Mouse (Mus musculus): ENCODE results near the gene Zfand6. TPM values are rescaled to one million over a fixed set of nuclear protein-coding genes. Genes with fewer than 3 reads are reported as not detected.

Gene Zfand6
- 153 and 185 TPM in 2 replicates for polyA plus RNA-seq (2016; fragmentation: Nextera tagmentation; extraction: Ambion mirVana)

DNA sequence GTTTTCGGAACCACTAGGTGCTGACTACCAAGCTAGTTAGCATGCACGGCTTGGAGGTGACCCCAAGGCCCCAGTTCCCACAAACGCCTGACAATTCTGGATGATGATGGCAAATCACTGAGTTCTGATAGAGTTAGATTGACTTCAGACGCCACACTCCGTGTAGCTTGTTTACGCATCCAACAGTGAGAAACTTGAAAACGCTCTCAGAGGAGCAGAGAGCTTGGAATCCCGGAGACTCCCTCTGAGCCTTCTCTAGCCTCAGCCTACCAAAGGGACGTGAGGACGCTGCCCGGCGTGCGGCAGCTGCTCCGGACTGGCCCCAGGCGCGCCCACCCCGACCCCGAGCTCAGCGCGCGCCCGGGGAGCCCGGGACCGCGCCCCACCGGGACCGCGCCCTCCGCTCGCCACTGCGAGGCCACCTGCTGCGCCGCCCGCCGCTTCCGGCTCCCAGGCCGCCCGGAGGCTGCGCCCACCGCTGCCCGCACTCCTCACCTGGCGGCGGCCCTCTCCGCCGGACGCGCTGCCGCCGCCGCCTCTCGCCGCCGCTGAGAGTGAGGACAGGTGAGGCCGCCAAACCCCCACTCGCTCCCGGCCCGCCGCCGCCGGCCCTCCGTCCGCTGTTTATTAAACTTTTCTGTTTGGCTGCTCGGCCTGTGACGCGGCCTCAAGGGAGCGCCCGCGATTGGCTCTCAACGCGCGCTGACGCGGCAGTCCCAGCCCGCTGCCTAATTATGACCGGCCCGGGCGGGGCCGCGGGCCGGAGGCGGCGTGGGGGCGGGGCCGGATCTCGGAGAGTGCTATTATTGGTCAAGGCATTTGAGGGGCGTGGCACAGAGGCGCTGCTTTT, at the start of gene Zfand6:
Gene Zfand6 (minus strand): TSS at position 709 of the 850 bp plus-strand sequence.
- Histone ChIP-seq H3K9me3 (replicated peaks) (no peaks in the 10 kb centered on the region), H3K36me3 (no peaks in the 10 kb centered on the region), H3K27ac (peak within 1 kb of the TSS; percentile 96), H3K4me1 (peaks cover 8% of the 10 kb centered on the region), H3K27me3 (ENCODE audit: low read depth, poor library complexity, severe bottlenecking) (no peaks in the 10 kb centered on the region), H3K4me3 (peak within 1 kb of the TSS; percentile 88)
- DNase-seq (ENCODE audit: low spot score) = peak; percentile 98
- WGBS = under 1% methylated on average over 71 of the region's 87 CpGs

DNA sequence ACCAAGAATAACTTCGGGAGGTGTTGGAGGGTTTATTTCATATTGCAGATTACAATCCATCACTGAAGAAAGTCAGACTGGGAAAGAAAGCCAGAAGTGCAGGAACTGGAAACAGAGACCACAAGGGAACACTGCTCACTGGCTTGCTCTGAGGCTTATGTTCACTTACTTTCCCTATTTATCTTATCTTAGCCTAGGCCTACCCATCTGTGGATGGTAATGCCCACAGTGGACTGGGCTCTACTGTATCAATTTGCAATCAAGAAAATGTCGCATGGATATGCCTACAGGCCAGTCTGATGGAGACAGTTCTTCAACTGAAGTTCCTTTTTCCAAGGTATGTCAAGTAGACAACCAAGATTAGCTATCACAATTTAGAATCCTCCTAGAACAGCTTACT, 47.0 kb upstream of the Zfand6 start:
- Histone ChIP-seq H3K36me3 (no peaks in the 10 kb centered on the region), H3K9me3 (replicated peaks) (no peaks in the 10 kb centered on the region), H3K27ac (no peak overlapping the region), H3K4me3 (no peak overlapping the region), H3K4me1 (no peaks in the 10 kb centered on the region), H3K27me3 (ENCODE audit: low read depth, poor library complexity, severe bottlenecking) (no peaks in the 10 kb centered on the region)
- WGBS = 86% methylated on average over 2 of the region's 2 CpGs
- no peak for DNase-seq (ENCODE audit: low spot score)

GRCm38 (mm10) chr7:84733038-84733437, 43.3 kb upstream of the Zfand6 start:
- WGBS = 67% methylated on average over 1 of the region's 1 CpGs

GRCm38 (mm10) chr7:84732052-84732451, 42.3 kb upstream of the Zfand6 start:
- H3K4me1 ChIP-seq = peaks cover 6% of the 10 kb centered on the region
- no peaks in the 10 kb centered on the region for H3K9me3 ChIP-seq (replicated peaks)
- no peaks in the 10 kb centered on the region for H3K27me3 ChIP-seq (ENCODE audit: low read depth, poor library complexity, severe bottlenecking)
- H3K27ac ChIP-seq = no peak overlapping the region
- 93% methylated on average over 1 of the region's 1 CpGs for WGBS
- DNase-seq (ENCODE audit: low spot score) = no peak
- no peak overlapping the region for H3K4me3 ChIP-seq
- no peaks in the 10 kb centered on the region for H3K36me3 ChIP-seq

More at GRCm38 (mm10) chr7:84733038-84733437, 43.3 kb upstream of the Zfand6 start:
- Histone ChIP-seq H3K27me3 (ENCODE audit: low read depth, poor library complexity, severe bottlenecking) (no peaks in the 10 kb centered on the region), H3K9me3 (replicated peaks) (no peaks in the 10 kb centered on the region), H3K4me1 (peaks cover 6% of the 10 kb centered on the region), H3K36me3 (no peaks in the 10 kb centered on the region), H3K27ac (no peak overlapping the region), H3K4me3 (no peak overlapping the region)
- no peak for DNase-seq (ENCODE audit: low spot score)

GRCm38 (mm10) chr7:84731076-84731475, 41.3 kb upstream of the Zfand6 start:
- Histone ChIP-seq H3K4me1 (peaks cover 6% of the 10 kb centered on the region), H3K27ac (no peak overlapping the region), H3K27me3 (ENCODE audit: low read depth, poor library complexity, severe bottlenecking) (no peaks in the 10 kb centered on the region), H3K36me3 (no peaks in the 10 kb centered on the region), H3K4me3 (no peak overlapping the region), H3K9me3 (replicated peaks) (no peaks in the 10 kb centered on the region)
- no peak for DNase-seq (ENCODE audit: low spot score)
- whole genome bisulfite sequencing = 75% methylated on average over 3 of the region's 3 CpGs

GRCm38 (mm10) chr7:84722804-84723459, 33.2 kb upstream of the Zfand6 start:
- H3K9me3 ChIP-seq (replicated peaks) = no peaks in the 10 kb centered on the region
- WGBS = 72% methylated on average over 7 of the region's 7 CpGs
- no peaks in the 10 kb centered on the region for H3K36me3 ChIP-seq
- no peaks in the 10 kb centered on the region for H3K4me1 ChIP-seq
- no peak overlapping the region for H3K4me3 ChIP-seq
- no peaks in the 10 kb centered on the region for H3K27me3 ChIP-seq (ENCODE audit: low read depth, poor library complexity, severe bottlenecking)
- DNase-seq (ENCODE audit: low spot score) = no peak
- H3K27ac ChIP-seq = no peak overlapping the region

DNA sequence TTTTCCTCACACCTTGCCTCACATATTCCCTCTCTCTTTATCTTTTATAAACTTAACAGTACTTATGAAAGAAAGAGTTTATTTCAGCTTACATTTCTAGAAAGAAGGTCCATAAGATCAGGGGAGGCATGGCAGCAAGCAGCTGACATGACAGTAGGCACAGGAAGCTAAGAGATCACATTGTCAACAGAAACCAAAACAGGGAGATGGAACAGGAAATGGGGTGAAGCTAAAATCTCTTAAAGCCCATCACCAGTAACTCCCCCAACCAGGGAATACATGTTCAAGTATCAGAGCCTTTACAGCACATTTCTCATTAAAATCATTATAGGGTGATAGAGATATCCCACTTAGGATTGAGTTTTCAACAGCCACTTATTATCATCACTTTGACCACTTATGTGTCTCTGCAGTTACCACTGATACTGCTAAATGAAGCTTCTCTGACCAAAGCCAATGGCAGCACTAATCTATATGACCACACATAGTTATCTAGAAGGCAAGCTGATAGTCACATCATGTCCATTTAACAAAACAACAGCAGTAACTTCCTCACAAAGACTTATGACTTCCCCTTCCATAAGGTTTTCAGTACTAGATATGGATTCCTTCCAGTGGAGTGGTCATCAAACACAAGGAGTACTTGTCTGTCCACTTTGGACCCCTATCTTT, 20.7 kb upstream of the Zfand6 start:
- H3K27me3 ChIP-seq (ENCODE audit: low read depth, poor library complexity, severe bottlenecking) = no peaks in the 10 kb centered on the region
- H3K9me3 ChIP-seq (replicated peaks) = no peaks in the 10 kb centered on the region
- H3K4me1 ChIP-seq = no peaks in the 10 kb centered on the region
- H3K36me3 ChIP-seq = no peaks in the 10 kb centered on the region
- no peak overlapping the region for H3K27ac ChIP-seq
- H3K4me3 ChIP-seq = no peak overlapping the region
- no peak for DNase-seq (ENCODE audit: low spot score)

DNA sequence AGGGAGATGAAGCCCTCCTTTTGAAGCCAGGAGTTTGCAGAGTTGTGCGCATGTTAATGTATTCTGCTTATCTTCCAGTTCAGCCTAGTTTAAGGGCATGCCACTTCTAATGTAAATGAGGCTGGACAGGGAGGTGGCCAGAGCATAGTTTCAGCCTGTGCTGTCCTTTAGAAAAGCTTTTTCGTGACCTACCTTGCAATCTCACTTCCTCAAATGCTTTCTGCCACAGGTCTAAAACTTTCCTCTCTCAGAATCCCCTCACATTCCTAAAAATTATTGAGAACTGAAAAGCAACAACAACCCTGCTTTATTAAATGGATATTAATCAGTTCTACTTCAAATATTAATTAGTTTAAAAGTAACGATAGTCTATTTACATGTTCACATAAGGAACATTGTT, 17.1 kb upstream of the Zfand6 start:
- H3K4me1 ChIP-seq = no peaks in the 10 kb centered on the region
- H3K27ac ChIP-seq = no peak overlapping the region
- WGBS = 89% methylated on average over 3 of the region's 3 CpGs
- no peaks in the 10 kb centered on the region for H3K36me3 ChIP-seq
- DNase-seq (ENCODE audit: low spot score) = no peak
- H3K9me3 ChIP-seq (replicated peaks) = no peaks in the 10 kb centered on the region
- no peak overlapping the region for H3K4me3 ChIP-seq
- H3K27me3 ChIP-seq (ENCODE audit: low read depth, poor library complexity, severe bottlenecking) = no peaks in the 10 kb centered on the region

GRCm38 (mm10) chr7:84690101-84690509, 346 bp upstream of the Zfand6 start:
- DNase-seq (ENCODE audit: low spot score) = no peak
- Histone ChIP-seq H3K36me3 (no peaks in the 10 kb centered on the region), H3K4me1 (peaks cover 8% of the 10 kb centered on the region), H3K4me3 (peak overlapping the region; percentile 88), H3K9me3 (replicated peaks) (no peaks in the 10 kb centered on the region), H3K27me3 (ENCODE audit: low read depth, poor library complexity, severe bottlenecking) (no peaks in the 10 kb centered on the region), H3K27ac (peak overlapping the region; percentile 96)
- 6% methylated on average over 19 of the region's 19 CpGs for WGBS

DNA sequence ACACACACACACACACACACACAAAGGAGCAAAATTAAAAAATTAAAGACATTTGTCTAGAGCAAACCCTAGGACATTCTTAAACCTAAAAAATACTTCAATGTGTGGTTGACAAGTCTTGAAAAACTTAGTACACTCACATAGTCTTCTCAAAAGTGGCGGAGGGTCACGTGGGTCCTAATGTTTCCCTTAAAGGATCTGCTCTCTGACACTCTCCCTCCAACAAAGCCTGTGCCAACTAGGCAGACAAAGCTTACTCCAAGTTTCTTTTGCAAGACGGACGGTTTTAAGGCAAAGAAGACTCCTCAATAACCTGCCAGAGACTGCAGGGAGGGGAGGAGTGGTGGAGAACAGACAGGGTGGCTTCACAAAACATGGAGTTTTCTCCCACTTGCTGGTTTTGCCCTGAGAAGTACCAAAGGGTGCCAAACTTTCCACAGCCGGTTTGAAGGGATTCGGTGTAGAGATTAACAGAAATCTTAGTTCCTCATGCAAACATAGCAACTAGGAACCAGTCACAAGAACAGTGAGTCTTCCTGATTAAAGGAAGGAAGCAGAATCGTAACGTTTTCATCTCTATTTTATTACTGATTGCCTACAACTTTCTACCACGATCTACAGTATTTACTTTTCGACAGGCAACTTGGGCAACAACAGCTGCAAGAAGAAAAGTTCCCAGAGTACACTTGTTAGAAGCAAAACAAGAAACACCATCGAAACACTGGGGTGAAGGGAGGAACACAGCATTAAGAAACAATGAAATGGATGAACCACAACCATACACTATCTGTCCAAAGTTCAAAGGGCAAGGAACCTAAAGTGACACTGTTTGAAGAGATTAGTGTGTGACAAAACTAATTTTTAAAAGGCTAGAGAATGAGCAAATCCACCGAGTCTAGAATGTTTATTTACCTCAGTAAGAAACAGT, 1.8 kb downstream of the Zfand6 start:
- no peak overlapping the region for H3K4me3 ChIP-seq
- peaks cover 8% of the 10 kb centered on the region for H3K4me1 ChIP-seq
- H3K9me3 ChIP-seq (replicated peaks) = no peaks in the 10 kb centered on the region
- DNase-seq (ENCODE audit: low spot score) = no peak
- H3K36me3 ChIP-seq = no peaks in the 10 kb centered on the region
- H3K27ac ChIP-seq = no peak overlapping the region
- no peaks in the 10 kb centered on the region for H3K27me3 ChIP-seq (ENCODE audit: low read depth, poor library complexity, severe bottlenecking)
- WGBS = 79% methylated on average over 12 of the region's 12 CpGs

GRCm38 (mm10) chr7:84686380-84686779, 3.4 kb downstream of the Zfand6 start:
- Histone ChIP-seq H3K9me3 (replicated peaks) (no peaks in the 10 kb centered on the region), H3K36me3 (no peaks in the 10 kb centered on the region)
- WGBS = 90% methylated on average over 2 of the region's 2 CpGs

DNA sequence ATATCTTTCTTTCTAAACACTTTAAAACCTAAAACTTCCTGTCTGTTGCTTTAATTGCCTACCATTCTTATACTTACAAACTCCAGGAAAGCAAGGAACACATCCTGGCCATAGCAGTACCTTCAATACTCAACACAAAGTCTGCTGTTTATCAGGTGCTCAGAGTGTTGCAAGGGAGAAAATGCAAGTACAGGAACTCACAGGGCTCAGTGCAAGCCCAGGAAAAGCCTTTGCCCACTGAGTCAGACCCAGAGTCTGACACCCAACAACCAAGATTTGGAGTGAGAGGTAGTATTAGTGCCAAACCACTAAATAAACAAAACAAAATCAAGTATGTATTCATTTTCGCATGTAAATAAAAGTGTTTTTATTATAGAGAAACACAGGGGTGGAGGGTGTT, 5.1 kb downstream of the Zfand6 start:
- no peak for DNase-seq (ENCODE audit: low spot score)
- Histone ChIP-seq H3K27ac (no peak overlapping the region), H3K4me1 (peaks cover 9% of the 10 kb centered on the region), H3K9me3 (replicated peaks) (no peaks in the 10 kb centered on the region), H3K27me3 (ENCODE audit: low read depth, poor library complexity, severe bottlenecking) (no peaks in the 10 kb centered on the region), H3K4me3 (no peak overlapping the region), H3K36me3 (no peaks in the 10 kb centered on the region)
- 92% methylated on average over 1 of the region's 1 CpGs for WGBS

More at GRCm38 (mm10) chr7:84686380-84686779, 3.4 kb downstream of the Zfand6 start:
- Histone ChIP-seq H3K27ac (no peak overlapping the region), H3K27me3 (ENCODE audit: low read depth, poor library complexity, severe bottlenecking) (no peaks in the 10 kb centered on the region), H3K4me1 (peaks cover 8% of the 10 kb centered on the region), H3K4me3 (no peak overlapping the region)
- no peak for DNase-seq (ENCODE audit: low spot score)
